Mouse (Mus musculus): ENCODE data around the gene Shf.

GRCm38 (mm10) chr2:122374012-122374411 lies 5.0 kb upstream of the Shf start:
- no peak for TF ChIP-seq CTCF (IDR thresholded peaks at IDR 0.05; ENCODE audit: control insufficient read depth, insufficient read depth, low read length)
- TF ChIP-seq POLR2A (IDR thresholded peaks at IDR 0.05; ENCODE audit: borderline replicate concordance, control insufficient read depth, low read depth, low read length): no peak

Measured in bone marrow, adult 2 months (tissue).